Mouse (Mus musculus): ENCODE results near the gene Ppa2.

DNA sequence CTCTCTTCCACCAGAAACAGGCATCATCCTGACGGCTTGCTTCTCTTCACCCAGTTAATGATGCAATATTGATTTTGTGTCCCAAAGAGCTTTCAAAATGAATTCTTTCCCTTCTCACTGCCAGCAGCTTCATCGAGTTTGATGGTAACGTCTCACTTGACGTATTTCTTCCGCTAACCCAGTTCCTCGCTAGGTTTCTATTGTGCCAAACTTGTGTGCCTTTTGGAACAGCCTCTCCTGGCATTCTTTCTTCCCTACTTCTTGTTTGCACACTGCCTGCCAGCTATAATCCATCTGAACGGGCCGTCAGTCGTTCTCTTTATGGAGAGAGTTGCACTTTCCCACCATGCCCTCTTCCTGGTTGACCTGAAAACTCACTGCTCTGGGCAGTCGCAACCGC, 31.2 kb downstream of the Ppa2 start:
- TF ChIP-seq CTCF (IDR thresholded peaks at IDR 0.05; ENCODE audit: extremely low read depth, insufficient read length, insufficient replicate concordance, low read depth, low read length) (no peak), POLR2A (IDR thresholded peaks at IDR 0.05; ENCODE audit: low read depth, low read length) (no peak)

Measured in small intestine, adult 2 months (tissue).